Mouse (Mus musculus) T-cell, adult 2 months (primary cell): ENCODE data around the gene Gpank1.

Experiments used
- DNase-seq: peaks from one replicate; pipeline ENCODE4 v3.0.0; 2022; ENCODE audit warnings: low spot score

The Gpank1 gene

GRCm38 (mm10) chr17:35159638-35160037 is 38.4 kb downstream of the Gpank1 start:
- no peak for DNase-seq

GRCm38 (mm10) chr17:35161421-35161820 is 40.2 kb downstream of the Gpank1 start:
- no peak for DNase-seq

GRCm38 (mm10) chr17:35162121-35162520 is 40.9 kb downstream of the Gpank1 start:
- DNase-seq, result no peak

- DNase-seq, result no peak
Measured at GRCm38 (mm10) chr17:35162730-35163129, 41.5 kb downstream of the Gpank1 start.

GRCm38 (mm10) chr17:35163326-35164081 is 42.2 kb downstream of the Gpank1 start:
- DNase-seq, result no peak

GRCm38 (mm10) chr17:35164218-35164567 is 42.9 kb downstream of the Gpank1 start:
- DNase-seq, result no peak

- DNase-seq, result peak; percentile 97
Measured at GRCm38 (mm10) chr17:35164568-35165450, 43.6 kb downstream of the Gpank1 start, which contains the start of gene Prrc2a. Gene Prrc2a (minus strand): TSS chr17:35164897.

GRCm38 (mm10) chr17:35165451-35166155 is 44.3 kb downstream of the Gpank1 start:
- no peak for DNase-seq

- peak; percentile 79 for DNase-seq
Measured at GRCm38 (mm10) chr17:35166352-35167035, 45.2 kb downstream of the Gpank1 start.

- no peak for DNase-seq
Measured at GRCm38 (mm10) chr17:35167794-35168193, 46.5 kb downstream of the Gpank1 start.

- DNase-seq, result peak; percentile 54
Measured at GRCm38 (mm10) chr17:35168541-35169207, 47.4 kb downstream of the Gpank1 start.

GRCm38 (mm10) chr17:35172445-35173234 is 51.4 kb downstream of the Gpank1 start:
- DNase-seq, result peak; percentile 66

GRCm38 (mm10) chr17:35173329-35173728 is 52.1 kb downstream of the Gpank1 start:
- peak; percentile 47 for DNase-seq
